Mouse (Mus musculus) heart, embryonic 12.5 days (tissue): ENCODE data around the gene Tepsin. TPM values are rescaled to one million over a fixed set of nuclear protein-coding genes. Genes with fewer than 3 reads are reported as not detected.

Experiments used
- ATAC-seq: fragments of 200-750 bp; cut with Nextera tagmentation; 2 replicates; pipeline ENCODE4 v1.8.0; 2017; ENCODE audit warnings: moderate TSS enrichment, moderate library complexity; ENCODE audit not compliant: insufficient number of reproducible peaks, low FRiP score
- H3K27ac ChIP-seq: fragments of 300-500 bp; sonication (generic); 2 replicates; pipeline ENCODE4 v1.5.1; 2016; ENCODE audit warnings: mild to moderate bottlenecking, moderate library complexity; ENCODE audit not compliant: poor library complexity, severe bottlenecking
- H3K27me3 ChIP-seq: fragments of 300-500 bp; sonication (generic); replicated peaks from 2 replicates; pipeline ENCODE4 v1.6.1; 2016; ENCODE audit warnings: mild to moderate bottlenecking, moderate library complexity
- H3K36me3 ChIP-seq: fragments of 300-500 bp; sonication (generic); 2 replicates; pipeline ENCODE4 v1.6.1; 2016; ENCODE audit warnings: mild to moderate bottlenecking, moderate library complexity
- H3K4me1 ChIP-seq: fragments of 300-500 bp; sonication (generic); replicated peaks from 2 replicates; pipeline ENCODE4 v1.6.1; 2016; ENCODE audit warnings: mild to moderate bottlenecking
- H3K4me2 ChIP-seq: fragments of 300-500 bp; sonication (generic); 2 replicates; pipeline ENCODE4 v1.6.1; 2016; ENCODE audit warnings: mild to moderate bottlenecking, moderate library complexity
- H3K4me3 ChIP-seq: fragments of 300-500 bp; sonication (generic); 2 replicates; pipeline ENCODE4 v1.5.1; 2016; ENCODE audit warnings: mild to moderate bottlenecking
- H3K9ac ChIP-seq: fragments of 300-500 bp; sonication (generic); 2 replicates; pipeline ENCODE4 v1.6.1; 2016; ENCODE audit warnings: mild to moderate bottlenecking, moderate library complexity
- H3K9me3 ChIP-seq: fragments of 300-500 bp; sonication (generic); replicated peaks from 2 replicates; pipeline ENCODE4 v1.6.1; 2016; ENCODE audit warnings: mild to moderate bottlenecking, moderate library complexity
- WGBS: fragments of 180-500 bp; shearing (Covaris S2); methylation state at CpG from one replicate; pipeline ENCODE4 v1.1.7; 2016; 5-methylcytosine and 5-hydroxymethylcytosine counted together
- polyA plus RNA-seq: library from polyadenylated mRNA; unstranded; fragments of >200 nt; fragmentation: Nextera tagmentation; extraction: Ambion mirVana; gene quantifications from 2 replicates; pipeline ENCODE4 v1.2.1, GENCODE M21; 2016

The Tepsin gene
- polyA plus RNA-seq, 1 experiment from 2014 or later: 15.5 TPM

DNA sequence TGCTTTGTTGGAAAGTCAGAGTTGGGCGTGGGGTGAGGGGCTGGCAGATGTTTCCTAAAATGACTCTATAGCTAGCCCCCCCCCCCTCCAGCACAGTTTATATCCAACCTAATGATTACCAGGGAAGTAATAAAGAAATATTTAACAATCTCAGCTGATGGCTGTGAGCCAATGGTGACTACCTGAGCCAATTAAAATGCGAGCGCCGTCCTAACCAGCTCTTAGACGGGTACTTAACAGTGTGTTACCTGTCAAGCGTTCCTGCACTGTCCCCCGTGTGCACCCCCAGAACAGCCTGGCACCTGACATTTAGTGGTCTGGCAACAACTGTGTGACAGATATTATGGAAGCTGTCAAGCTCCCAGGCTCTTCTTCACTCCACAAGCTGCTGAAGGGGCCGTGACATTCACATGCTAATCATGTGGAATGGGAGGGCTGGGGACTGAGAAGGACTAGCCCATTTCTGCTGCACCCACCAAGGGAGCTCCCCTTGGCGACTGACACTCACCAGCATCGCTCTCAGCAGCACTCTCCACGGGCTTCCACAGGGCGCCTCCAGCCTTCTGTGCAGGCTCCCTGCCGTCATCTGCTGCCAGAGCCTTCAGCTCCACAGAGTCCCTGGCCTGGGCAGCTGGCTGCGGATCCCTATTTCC, 11.2 kb upstream of the Tepsin start:
- no peak for ATAC-seq
- 78% methylated on average over 14 of the region's 14 CpGs for WGBS

DNA sequence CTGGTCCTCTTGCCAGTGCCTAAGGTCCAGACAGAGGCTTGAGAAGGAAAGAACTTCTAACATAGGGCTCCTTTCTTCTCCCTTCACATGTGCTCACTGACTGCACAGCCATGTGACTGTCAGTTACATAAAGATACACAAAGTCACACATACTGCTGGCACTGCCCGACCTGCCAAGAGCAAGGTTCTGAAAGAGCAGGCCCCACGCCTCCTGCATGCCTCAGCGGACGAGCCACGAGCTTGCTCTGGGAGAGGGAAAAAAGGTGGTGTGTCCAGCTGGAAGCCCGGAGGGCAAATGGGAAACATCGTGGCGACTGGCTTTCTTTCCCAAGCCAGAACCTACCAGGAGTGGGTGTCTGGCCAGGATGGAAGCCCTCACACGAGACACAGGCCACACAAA, 9.3 kb upstream of the Tepsin start:
- Histone ChIP-seq H3K4me3 (no peak overlapping the region), H3K9me3 (no peaks in the 10 kb centered on the region), H3K27ac (no peak overlapping the region), H3K9ac (no peak overlapping the region), H3K36me3 (peaks cover 69% of the 10 kb centered on the region), H3K4me2 (no peak overlapping the region), H3K27me3 (no peaks in the 10 kb centered on the region), H3K4me1 (peaks cover 31% of the 10 kb centered on the region)
- ATAC-seq: no peak
- 84% methylated on average over 9 of the region's 9 CpGs for WGBS

More for the DNA sequence above, 11.2 kb upstream of the Tepsin start:
- H3K4me2 ChIP-seq: no peak overlapping the region
- no peaks in the 10 kb centered on the region for H3K27me3 ChIP-seq
- no peak overlapping the region for H3K9ac ChIP-seq
- no peak overlapping the region for H3K27ac ChIP-seq
- H3K36me3 ChIP-seq: peaks cover 70% of the 10 kb centered on the region
- H3K4me3 ChIP-seq: no peak overlapping the region
- H3K9me3 ChIP-seq: no peaks in the 10 kb centered on the region
- H3K4me1 ChIP-seq: peaks cover 40% of the 10 kb centered on the region

DNA sequence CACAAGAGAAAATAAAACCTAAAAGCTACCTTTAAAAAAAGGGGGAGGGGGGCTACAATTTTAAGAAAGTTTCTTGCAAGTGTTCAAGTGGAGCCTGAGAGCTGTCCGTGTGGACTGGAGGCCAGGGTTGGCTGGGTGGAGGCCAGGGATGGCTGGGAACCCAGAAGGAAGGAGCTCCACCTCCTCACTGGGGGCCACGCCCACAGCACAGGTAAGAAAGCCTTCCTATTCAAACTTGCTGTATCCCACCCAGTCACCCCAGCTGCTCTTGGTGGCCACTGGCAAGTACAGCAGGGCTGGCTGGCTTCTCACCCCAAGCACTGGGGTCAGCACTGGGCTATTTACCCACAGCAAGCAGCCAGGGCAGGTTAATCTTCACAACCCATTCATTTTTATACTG, 8.5 kb upstream of the Tepsin start:
- Histone ChIP-seq H3K9me3 (no peaks in the 10 kb centered on the region), H3K4me3 (no peak overlapping the region), H3K4me2 (no peak overlapping the region), H3K36me3 (peaks cover 69% of the 10 kb centered on the region), H3K27ac (no peak overlapping the region), H3K4me1 (peaks cover 24% of the 10 kb centered on the region), H3K27me3 (no peaks in the 10 kb centered on the region), H3K9ac (no peak overlapping the region)
- ATAC-seq: no peak
- WGBS: 79% methylated on average over 2 of the region's 2 CpGs

DNA sequence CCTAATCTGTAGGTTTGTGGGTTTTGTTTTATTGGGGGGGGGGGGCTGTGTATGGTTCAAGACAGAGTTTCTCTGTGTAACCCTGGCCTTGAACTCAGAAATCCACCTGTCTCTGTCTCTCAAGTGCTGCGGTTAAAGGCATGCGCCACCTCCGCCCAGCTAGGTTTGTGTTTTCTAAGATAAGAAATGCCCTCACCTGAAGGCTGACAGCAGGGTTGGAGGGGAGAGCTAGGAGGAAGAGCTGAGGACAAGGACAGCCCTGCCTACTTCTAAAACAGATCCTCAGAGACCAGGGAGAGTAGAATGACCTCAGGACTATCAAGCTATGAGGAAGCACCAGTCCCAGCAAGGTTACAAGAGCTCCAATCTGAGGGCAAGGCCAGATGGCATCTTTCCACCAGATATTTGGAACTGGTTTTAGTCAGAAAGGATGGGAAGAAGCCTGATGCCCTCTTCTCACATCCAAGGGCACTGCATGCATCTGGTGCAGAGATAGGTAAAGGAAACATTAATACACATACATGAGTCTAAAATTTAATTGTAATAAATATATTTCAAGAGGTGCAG, 5.0 kb upstream of the Tepsin start:
- Histone ChIP-seq H3K9me3 (no peaks in the 10 kb centered on the region), H3K27ac (no peak overlapping the region), H3K4me2 (no peak overlapping the region), H3K9ac (no peak overlapping the region), H3K4me3 (no peak overlapping the region), H3K27me3 (no peaks in the 10 kb centered on the region), H3K36me3 (peaks cover 58% of the 10 kb centered on the region), H3K4me1 (peaks cover 24% of the 10 kb centered on the region)
- ATAC-seq: no peak
- 80% methylated on average over 3 of the region's 3 CpGs for WGBS

DNA sequence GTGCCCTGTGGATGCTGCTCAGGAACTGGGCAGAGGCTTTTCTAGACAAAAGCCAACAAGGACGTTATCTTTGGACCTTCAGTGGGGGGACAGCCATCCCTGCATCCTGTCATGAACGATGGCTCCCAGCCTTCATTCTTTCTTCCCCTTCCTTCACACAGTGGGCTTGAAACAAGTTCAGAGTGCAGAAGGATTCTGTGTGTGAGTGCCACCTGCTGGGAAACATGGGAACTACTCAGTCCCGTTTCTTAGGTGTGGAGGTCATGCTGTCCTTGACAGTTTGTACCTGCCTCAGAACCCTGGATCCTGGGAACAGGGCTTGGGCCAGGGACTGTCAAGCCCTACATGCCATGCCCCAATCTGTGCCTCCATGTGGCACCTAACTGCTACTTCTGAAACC, 2.5 kb upstream of the Tepsin start:
- no peaks in the 10 kb centered on the region for H3K27me3 ChIP-seq
- peak overlapping the region; percentile 39; the same call in 1 of the 2 replicates for H3K27ac ChIP-seq
- peaks cover 44% of the 10 kb centered on the region for H3K36me3 ChIP-seq
- ATAC-seq: no peak
- peak overlapping the region; percentile 16; the same call in 1 of the 2 replicates for H3K9ac ChIP-seq
- H3K9me3 ChIP-seq: no peaks in the 10 kb centered on the region
- WGBS: 2% methylated on average over 3 of the region's 3 CpGs
- H3K4me3 ChIP-seq: no peak overlapping the region
- peaks cover 34% of the 10 kb centered on the region for H3K4me1 ChIP-seq
- H3K4me2 ChIP-seq: no peak overlapping the region

GRCm38 (mm10) chr11:120092817-120093591, 5.5 kb downstream of the Tepsin start:
- Histone ChIP-seq H3K27ac (no peak overlapping the region), H3K9ac (no peak overlapping the region), H3K4me3 (no peak overlapping the region), H3K4me2 (no peak overlapping the region), H3K36me3 (peaks cover 66% of the 10 kb centered on the region), H3K4me1 (peaks cover 8% of the 10 kb centered on the region), H3K9me3 (no peaks in the 10 kb centered on the region), H3K27me3 (no peaks in the 10 kb centered on the region)
- ATAC-seq: no peak
- 76% methylated on average over 23 of the region's 23 CpGs for WGBS

DNA sequence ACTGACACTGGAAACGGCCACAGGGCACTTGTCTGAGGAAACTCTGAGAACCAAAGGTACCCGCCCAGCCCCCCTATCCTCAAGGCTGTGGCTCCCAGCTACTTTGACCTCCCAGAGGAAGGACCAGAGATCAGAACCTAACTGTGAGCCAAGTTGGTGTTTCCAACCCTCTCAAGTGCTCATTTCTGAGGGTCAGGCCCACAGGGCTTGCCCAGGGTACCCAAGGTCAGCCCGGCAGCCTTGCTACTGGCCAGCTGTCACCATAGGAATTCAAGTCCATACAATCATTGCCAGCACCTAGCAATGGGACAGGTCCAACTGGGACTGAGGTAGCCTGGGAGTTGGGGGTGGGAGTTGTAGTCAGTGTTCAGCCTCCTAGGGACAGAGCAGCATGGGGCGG, 7.9 kb downstream of the Tepsin start:
- H3K4me2 ChIP-seq: no peak overlapping the region
- peaks cover 10% of the 10 kb centered on the region for H3K4me1 ChIP-seq
- ATAC-seq: no peak
- H3K27me3 ChIP-seq: no peaks in the 10 kb centered on the region
- H3K9ac ChIP-seq: no peak overlapping the region
- no peak overlapping the region for H3K4me3 ChIP-seq
- WGBS: 84% methylated on average over 4 of the region's 4 CpGs
- H3K36me3 ChIP-seq: peaks cover 56% of the 10 kb centered on the region
- H3K9me3 ChIP-seq: no peaks in the 10 kb centered on the region
- no peak overlapping the region for H3K27ac ChIP-seq

- Histone ChIP-seq H3K9me3 (no peaks in the 10 kb centered on the region), H3K27ac (peak within 1 kb of the TSS; percentile 72), H3K27me3 (no peaks in the 10 kb centered on the region), H3K4me3 (peak within 1 kb of the TSS; percentile 95), H3K9ac (peak within 1 kb of the TSS; percentile 96), H3K4me2 (peak within 1 kb of the TSS; percentile 87), H3K4me1 (peaks cover 27% of the 10 kb centered on the region), H3K36me3 (peaks cover 32% of the 10 kb centered on the region)
- WGBS: 0% methylated on average over 42 of the region's 42 CpGs
- ATAC-seq: peak; percentile 99
These were observed 11.8 kb downstream of the Tepsin start, which contains the start of gene Cep131 for GRCm38 (mm10) chr11:120086702-120087152. Gene Cep131, minus strand, starts transcription at chr11:120086827.

DNA sequence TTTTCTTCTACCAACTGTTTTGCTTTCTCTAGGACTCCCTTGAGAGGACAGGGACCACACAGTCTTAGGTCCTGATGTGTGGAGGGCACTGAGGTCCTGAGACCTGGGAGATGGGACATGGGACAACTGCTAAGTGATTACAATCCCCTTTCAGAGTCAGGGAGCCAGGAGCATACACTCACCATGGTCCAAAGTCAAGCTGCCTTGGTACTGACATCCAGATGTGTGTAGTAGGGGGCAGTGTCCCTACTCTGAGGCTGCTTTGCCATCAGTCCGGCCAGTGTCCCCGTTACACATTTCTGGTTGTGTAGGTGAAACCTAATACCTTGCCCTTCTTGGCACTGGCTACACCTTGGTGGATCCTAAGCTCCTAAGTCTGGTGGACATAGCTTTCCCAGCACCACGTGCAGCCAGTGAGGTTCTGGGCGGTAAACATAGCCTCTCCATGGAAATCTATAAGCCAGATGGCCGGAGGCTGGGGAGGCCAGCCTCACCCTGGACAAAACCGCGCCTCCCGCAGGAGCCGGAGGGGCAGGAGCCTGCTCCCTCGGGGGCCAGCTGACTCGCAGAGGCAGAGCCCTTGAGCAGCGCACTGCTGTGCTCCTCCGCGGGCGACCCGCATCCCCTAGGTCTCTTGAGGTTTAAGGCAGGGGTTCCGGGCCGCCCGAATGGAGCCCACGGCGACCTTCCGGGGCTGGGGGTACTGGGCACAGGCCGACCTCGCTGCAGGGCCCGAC, 12.5 kb downstream of the Tepsin start:
- Histone ChIP-seq H3K27me3 (no peaks in the 10 kb centered on the region), H3K27ac (peak overlapping the region; percentile 72), H3K9ac (peak overlapping the region; percentile 96), H3K9me3 (no peaks in the 10 kb centered on the region), H3K4me2 (peak overlapping the region; percentile 87), H3K36me3 (peaks cover 30% of the 10 kb centered on the region), H3K4me1 (peaks cover 27% of the 10 kb centered on the region), H3K4me3 (peak overlapping the region; percentile 95)
- WGBS: under 1% methylated on average over 25 of the region's 25 CpGs
- ATAC-seq: peak; percentile 38; the same call in 1 of the 2 replicates

GRCm38 (mm10) chr11:120080282-120080681, 18.2 kb downstream of the Tepsin start:
- Histone ChIP-seq H3K9me3 (no peaks in the 10 kb centered on the region), H3K4me1 (peaks cover 13% of the 10 kb centered on the region), H3K27ac (no peak overlapping the region), H3K4me2 (no peak overlapping the region), H3K9ac (no peak overlapping the region), H3K36me3 (peaks cover 74% of the 10 kb centered on the region), H3K4me3 (no peak overlapping the region), H3K27me3 (no peaks in the 10 kb centered on the region)
- WGBS: 84% methylated on average over 6 of the region's 6 CpGs
- ATAC-seq: no peak

- no peak for ATAC-seq
- peaks cover 90% of the 10 kb centered on the region for H3K36me3 ChIP-seq
- no peak overlapping the region for H3K27ac ChIP-seq
- no peak overlapping the region for H3K9ac ChIP-seq
- H3K9me3 ChIP-seq: no peaks in the 10 kb centered on the region
- no peak overlapping the region for H3K4me2 ChIP-seq
- 70% methylated on average over 3 of the region's 3 CpGs for whole genome bisulfite sequencing
- H3K27me3 ChIP-seq: no peaks in the 10 kb centered on the region
- H3K4me1 ChIP-seq: no peaks in the 10 kb centered on the region
- H3K4me3 ChIP-seq: no peak overlapping the region
These were observed 22.3 kb downstream of the Tepsin start for GRCm38 (mm10) chr11:120076191-120076590.
